Mouse (Mus musculus): ENCODE measurements around the gene Tenm3. TPM values are rescaled to one million over a fixed set of nuclear protein-coding genes. Genes with fewer than 3 reads are reported as not detected.

Gene Tenm3
- polyA plus RNA-seq, 1 experiment: 12.8 TPM

- Histone ChIP-seq H3K79me2 (ENCODE audit: control insufficient read depth, insufficient read depth) (no peaks in the 10 kb centered on the region), H3K4me3 (no peak overlapping the region), H3K36me3 (ENCODE audit: control insufficient read depth, insufficient read depth) (no peaks in the 10 kb centered on the region), H3K4me2 (ENCODE audit: low read depth) (no peak overlapping the region), H3K27me3 (ENCODE audit: control insufficient read depth, insufficient read depth, insufficient read length) (no peaks in the 10 kb centered on the region), H3ac (ENCODE audit: control insufficient read depth, insufficient read length) (no peak overlapping the region)
- TF ChIP-seq MAX (IDR thresholded peaks at IDR 0.05; ENCODE audit: low read depth): no peak
- TF ChIP-seq TCF3 (IDR thresholded peaks at IDR 0.05; ENCODE audit: insufficient read length, low read depth): no peak
- no peak for TF ChIP-seq CEBPB (IDR thresholded peaks at IDR 0.05; ENCODE audit: insufficient read depth, poor library complexity, severe bottlenecking)
- TF ChIP-seq MYOG (IDR thresholded peaks at IDR 0.05; ENCODE audit: control insufficient read depth in 1 of 3, insufficient read depth in 1 of 3, insufficient read length in 2 of 3, low read depth in 2 of 3): no peak
- TF ChIP-seq SRF (IDR thresholded peaks at IDR 0.05; ENCODE audit: control insufficient read depth, insufficient read length, low read depth): no peak
- no peak for TF ChIP-seq TCF12 (IDR thresholded peaks at IDR 0.05; ENCODE audit: insufficient read depth, poor library complexity, severe bottlenecking)
- TF ChIP-seq REST (IDR thresholded peaks at IDR 0.05; ENCODE audit: insufficient read depth, insufficient read length): no peak
Measured at GRCm38 (mm10) chr8:48733057-48733456, 110.7 kb downstream of the Tenm3 start.

GRCm38 (mm10) chr8:48730701-48731100 is 113.0 kb downstream of the Tenm3 start:
- Histone ChIP-seq H3K36me3 (ENCODE audit: control insufficient read depth, insufficient read depth) (no peaks in the 10 kb centered on the region), H3K79me2 (ENCODE audit: control insufficient read depth, insufficient read depth) (no peaks in the 10 kb centered on the region), H3K4me3 (no peak overlapping the region), H3K27me3 (ENCODE audit: control insufficient read depth, insufficient read depth, insufficient read length) (no peaks in the 10 kb centered on the region), H3K4me2 (ENCODE audit: low read depth) (no peak overlapping the region), H3ac (ENCODE audit: control insufficient read depth, insufficient read length) (no peak overlapping the region)
- TF ChIP-seq MYOD1 (IDR thresholded peaks at IDR 0.05; ENCODE audit: control insufficient read depth in 1 of 3, insufficient read length in 2 of 3, low read depth in 2 of 3) (no peak), POLR2AphosphoS2 (IDR thresholded peaks at IDR 0.05; ENCODE audit: insufficient read length, low read depth) (no peak), MYOG (IDR thresholded peaks at IDR 0.05; ENCODE audit: control insufficient read depth in 1 of 3, insufficient read depth in 1 of 3, insufficient read length in 2 of 3, low read depth in 2 of 3) (no peak), E2F4 (IDR thresholded peaks at IDR 0.05; ENCODE audit: insufficient read depth) (no peak), TCF12 (IDR thresholded peaks at IDR 0.05; ENCODE audit: insufficient read depth, poor library complexity, severe bottlenecking) (no peak), CEBPB (IDR thresholded peaks at IDR 0.05; ENCODE audit: insufficient read depth, poor library complexity, severe bottlenecking) (no peak), TCF3 (IDR thresholded peaks at IDR 0.05; ENCODE audit: insufficient read length, low read depth) (no peak), USF1 (IDR thresholded peaks at IDR 0.05; ENCODE audit: low read depth) (no peak), POLR2A (IDR thresholded peaks at IDR 0.05; ENCODE audit: insufficient read length, low read depth) (no peak), MAX (IDR thresholded peaks at IDR 0.05; ENCODE audit: low read depth) (no peak), SRF (IDR thresholded peaks at IDR 0.05; ENCODE audit: control insufficient read depth, insufficient read length, low read depth) (no peak), REST (IDR thresholded peaks at IDR 0.05; ENCODE audit: insufficient read depth, insufficient read length) (no peak)

DNA sequence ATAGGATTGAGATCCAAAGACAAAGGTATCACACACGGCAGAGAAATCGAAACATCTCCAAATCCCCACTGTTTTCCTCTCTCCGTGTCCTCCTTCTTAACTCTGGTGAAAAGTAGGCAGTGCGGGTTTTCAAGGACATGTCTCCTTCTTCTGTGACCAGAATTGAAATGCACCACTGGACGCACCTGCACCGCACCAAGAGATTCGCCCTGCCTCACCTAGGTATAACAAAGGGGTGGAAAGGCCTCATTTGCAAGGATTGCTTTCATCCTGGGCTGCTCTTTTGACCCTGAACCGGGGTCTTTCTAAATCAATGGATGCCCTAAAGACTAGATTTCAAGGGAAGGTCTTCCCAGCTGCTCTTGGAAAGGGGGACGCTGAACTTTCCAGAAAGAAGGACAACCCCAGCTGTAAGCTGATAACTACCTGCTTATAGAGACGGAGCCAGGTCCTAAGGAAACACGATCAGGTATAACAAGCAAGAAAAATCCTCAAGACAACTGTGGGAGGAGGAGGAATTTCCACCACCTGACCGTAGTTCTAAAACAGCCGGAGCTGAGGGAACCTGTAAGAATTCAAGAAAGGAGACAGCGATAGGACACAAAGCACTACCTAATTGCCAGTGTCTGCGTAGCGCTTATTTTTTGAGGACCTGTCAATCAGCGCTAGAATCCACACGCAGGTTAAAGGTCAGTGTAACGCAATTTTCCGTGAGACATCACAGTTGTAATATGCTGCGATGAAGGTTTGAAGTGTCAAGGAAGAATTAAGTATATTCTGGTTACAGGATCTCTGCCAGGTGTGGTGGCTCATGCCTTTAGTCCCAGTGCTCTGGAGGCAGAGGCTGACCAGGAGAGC is 114.7 kb downstream of the Tenm3 start:
- Histone ChIP-seq H3K27me3 (ENCODE audit: control insufficient read depth, insufficient read depth, insufficient read length) (no peaks in the 10 kb centered on the region), H3K79me2 (ENCODE audit: control insufficient read depth, insufficient read depth) (no peaks in the 10 kb centered on the region), H3K4me3 (no peak overlapping the region), H3K36me3 (ENCODE audit: control insufficient read depth, insufficient read depth) (no peaks in the 10 kb centered on the region), H3ac (ENCODE audit: control insufficient read depth, insufficient read length) (no peak overlapping the region), H3K4me2 (ENCODE audit: low read depth) (no peak overlapping the region)
- TF ChIP-seq USF1 (IDR thresholded peaks at IDR 0.05; ENCODE audit: low read depth) (no peak), E2F4 (IDR thresholded peaks at IDR 0.05; ENCODE audit: insufficient read depth) (no peak), REST (IDR thresholded peaks at IDR 0.05; ENCODE audit: insufficient read depth, insufficient read length) (no peak), TCF3 (IDR thresholded peaks at IDR 0.05; ENCODE audit: insufficient read length, low read depth) (no peak), CEBPB (IDR thresholded peaks at IDR 0.05; ENCODE audit: insufficient read depth, poor library complexity, severe bottlenecking) (no peak), POLR2AphosphoS2 (IDR thresholded peaks at IDR 0.05; ENCODE audit: insufficient read length, low read depth) (no peak), POLR2A (IDR thresholded peaks at IDR 0.05; ENCODE audit: insufficient read length, low read depth) (no peak)

DNA sequence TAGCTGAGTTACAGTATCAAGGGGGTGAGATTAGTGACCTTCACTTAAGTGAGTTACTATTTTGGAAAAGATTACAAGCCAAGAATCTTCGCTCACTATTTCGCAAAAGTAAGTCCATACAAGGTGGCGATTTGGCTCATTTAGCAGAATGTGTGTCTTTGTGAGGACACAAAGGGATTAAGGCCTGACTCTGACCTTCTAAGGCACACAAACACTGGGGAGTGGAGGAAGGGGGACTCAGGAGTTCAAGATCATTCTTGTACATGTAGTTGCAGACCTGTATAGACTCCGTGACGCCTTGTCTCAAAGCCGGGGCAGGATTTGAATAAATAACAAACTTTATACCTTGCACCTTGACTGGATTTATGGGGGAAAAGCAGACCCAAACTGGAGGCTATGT is 115.7 kb downstream of the Tenm3 start:
- no peak overlapping the region for H3K4me2 ChIP-seq (ENCODE audit: low read depth)
- no peak for TF ChIP-seq REST (IDR thresholded peaks at IDR 0.05; ENCODE audit: insufficient read depth, insufficient read length)
- TF ChIP-seq USF1 (IDR thresholded peaks at IDR 0.05; ENCODE audit: low read depth): no peak
- no peak for TF ChIP-seq POLR2AphosphoS2 (IDR thresholded peaks at IDR 0.05; ENCODE audit: insufficient read length, low read depth)
- no peak for TF ChIP-seq E2F4 (IDR thresholded peaks at IDR 0.05; ENCODE audit: insufficient read depth)
- TF ChIP-seq TCF3 (IDR thresholded peaks at IDR 0.05; ENCODE audit: insufficient read length, low read depth): no peak
- no peak overlapping the region for H3ac ChIP-seq (ENCODE audit: control insufficient read depth, insufficient read length)
- H3K79me2 ChIP-seq (ENCODE audit: control insufficient read depth, insufficient read depth): no peaks in the 10 kb centered on the region
- H3K27me3 ChIP-seq (ENCODE audit: control insufficient read depth, insufficient read depth, insufficient read length): no peaks in the 10 kb centered on the region
- no peak overlapping the region for H3K4me3 ChIP-seq
- H3K36me3 ChIP-seq (ENCODE audit: control insufficient read depth, insufficient read depth): no peaks in the 10 kb centered on the region

GRCm38 (mm10) chr8:48722744-48723143 is 121.0 kb downstream of the Tenm3 start:
- H3ac ChIP-seq (ENCODE audit: control insufficient read depth, insufficient read length): no peak overlapping the region
- TF ChIP-seq TCF3 (IDR thresholded peaks at IDR 0.05; ENCODE audit: insufficient read length, low read depth) (no peak), E2F4 (IDR thresholded peaks at IDR 0.05; ENCODE audit: insufficient read depth) (no peak), USF1 (IDR thresholded peaks at IDR 0.05; ENCODE audit: low read depth) (no peak), MAX (IDR thresholded peaks at IDR 0.05; ENCODE audit: low read depth) (no peak), POLR2A (IDR thresholded peaks at IDR 0.05; ENCODE audit: insufficient read length, low read depth) (no peak), POLR2AphosphoS2 (IDR thresholded peaks at IDR 0.05; ENCODE audit: insufficient read length, low read depth) (no peak), REST (IDR thresholded peaks at IDR 0.05; ENCODE audit: insufficient read depth, insufficient read length) (no peak), MYOG (IDR thresholded peaks at IDR 0.05; ENCODE audit: control insufficient read depth in 1 of 3, insufficient read depth in 1 of 3, insufficient read length in 2 of 3, low read depth in 2 of 3) (no peak), TCF12 (IDR thresholded peaks at IDR 0.05; ENCODE audit: insufficient read depth, poor library complexity, severe bottlenecking) (no peak), SRF (IDR thresholded peaks at IDR 0.05; ENCODE audit: control insufficient read depth, insufficient read length, low read depth) (no peak), MYOD1 (IDR thresholded peaks at IDR 0.05; ENCODE audit: control insufficient read depth in 1 of 3, insufficient read length in 2 of 3, low read depth in 2 of 3) (no peak), CEBPB (IDR thresholded peaks at IDR 0.05; ENCODE audit: insufficient read depth, poor library complexity, severe bottlenecking) (no peak)
- no peaks in the 10 kb centered on the region for H3K27me3 ChIP-seq (ENCODE audit: control insufficient read depth, insufficient read depth, insufficient read length)
- no peaks in the 10 kb centered on the region for H3K79me2 ChIP-seq (ENCODE audit: control insufficient read depth, insufficient read depth)
- no peaks in the 10 kb centered on the region for H3K36me3 ChIP-seq (ENCODE audit: control insufficient read depth, insufficient read depth)
- H3K4me2 ChIP-seq (ENCODE audit: low read depth): no peak overlapping the region
- no peak overlapping the region for H3K4me3 ChIP-seq
